Mouse (Mus musculus) lung, adult 18-20 months (tissue): Measurements from ENCODE around the gene Slc9a1.

ENCODE experiments used
- DNase-seq, 2 experiments: peaks; one replicate each; pipeline ENCODE4 v3.0.0; 2022; ENCODE audit warnings: mixed read lengths in 2 of 2

The Slc9a1 gene

GRCm38 (mm10) chr4:133404256-133404655, 34.8 kb downstream of the Slc9a1 start:
- DNase-seq, result no peak

- no peak for DNase-seq
Measured at GRCm38 (mm10) chr4:133406313-133407056, 37.0 kb downstream of the Slc9a1 start.

GRCm38 (mm10) chr4:133407114-133407787, 37.7 kb downstream of the Slc9a1 start:
- peak; percentile 48 to 52 for DNase-seq

GRCm38 (mm10) chr4:133408006-133408405, 38.5 kb downstream of the Slc9a1 start:
- peak; percentile 48 to 55 for DNase-seq

GRCm38 (mm10) chr4:133410994-133411393, 41.5 kb downstream of the Slc9a1 start:
- DNase-seq, result no peak

- no peak for DNase-seq
Measured at GRCm38 (mm10) chr4:133412096-133412495, 42.6 kb downstream of the Slc9a1 start.

GRCm38 (mm10) chr4:133412575-133413540, 43.4 kb downstream of the Slc9a1 start:
- no peak for DNase-seq

- no peak for DNase-seq
Measured at GRCm38 (mm10) chr4:133413617-133414016, 44.1 kb downstream of the Slc9a1 start.

- DNase-seq, result no peak
Measured at GRCm38 (mm10) chr4:133414920-133415319, 45.4 kb downstream of the Slc9a1 start.

GRCm38 (mm10) chr4:133419312-133420004, 50.0 kb downstream of the Slc9a1 start:
- DNase-seq, result peak; percentile 41 to 62

GRCm38 (mm10) chr4:133421989-133422388, 52.5 kb downstream of the Slc9a1 start:
- no peak for DNase-seq

GRCm38 (mm10) chr4:133422601-133423000, 53.1 kb downstream of the Slc9a1 start:
- no peak for DNase-seq

- peak in 1 of 2 experiments; percentile 34 for DNase-seq
Measured at GRCm38 (mm10) chr4:133423108-133423507, 53.6 kb downstream of the Slc9a1 start.

- DNase-seq, result no peak
Measured at GRCm38 (mm10) chr4:133423691-133424090, 54.2 kb downstream of the Slc9a1 start.

- peak; percentile 53 to 61 for DNase-seq
Measured at GRCm38 (mm10) chr4:133424100-133424499, 54.6 kb downstream of the Slc9a1 start.

GRCm38 (mm10) chr4:133426141-133426540, 56.6 kb downstream of the Slc9a1 start:
- no peak for DNase-seq

GRCm38 (mm10) chr4:133431508-133431907, 62.0 kb downstream of the Slc9a1 start:
- DNase-seq, result no peak

- DNase-seq, result no peak
Measured at GRCm38 (mm10) chr4:133432560-133433171, 63.2 kb downstream of the Slc9a1 start.

- DNase-seq, result no peak
Measured at GRCm38 (mm10) chr4:133435921-133436320, 66.4 kb downstream of the Slc9a1 start.

- DNase-seq, result no peak
Measured at GRCm38 (mm10) chr4:133439460-133440376, 70.2 kb downstream of the Slc9a1 start.

GRCm38 (mm10) chr4:133440377-133440795, 70.9 kb downstream of the Slc9a1 start:
- no peak for DNase-seq
